ENCODE assay signal across 9 mouse cellular contexts in genomic region chr2:106696372-106696771, GRCm38 (mm10). TPM values are rescaled to one million over a fixed set of nuclear protein-coding genes. Genes with fewer than 3 reads are reported as not detected.
DNase-seq lines count a peak whose midpoint lies in the region; ATAC-seq and TF ChIP-seq lines count a peak whose summit lies in the region.
"Had no signal": no experiment of that assay in that cellular context is flagged by ENCODE, and none has a peak within 500 bp of the region (broad histone marks: within the 10 kb centered on the region; RNA-seq: fewer than 3 reads in every experiment).

No protein-coding gene starts in this region.

- peak overlapping the region; percentile 6; the same call in 1 of the 2 replicates for H3K4me3 ChIP-seq in hindbrain, embryonic 12.5 days
- no peak overlapping the region for H3K4me3 ChIP-seq in hindbrain, embryonic 10.5 days
- H3K4me3 ChIP-seq in embryonic facial prominence, embryonic 12.5 days = peak overlapping the region; percentile 84; the same call in 1 of the 2 replicates
- peak overlapping the region; percentile 92 for H3K4me3 ChIP-seq in forebrain, embryonic 15.5 days
- peak overlapping the region; percentile 79 for H3K4me3 ChIP-seq in midbrain, embryonic 13.5 days (replicated peaks)
- H3K4me3 ChIP-seq in kidney, adult 2 months (ENCODE audit: insufficient read depth, low read depth, low read length) = no peak overlapping the region

- TF ChIP-seq POLR2A in kidney, adult 2 months (IDR thresholded peaks at IDR 0.05; ENCODE audit: low read depth, low read length) = no peak

- no peaks in the 10 kb centered on the region for H3K9me3 ChIP-seq in hindbrain, embryonic 12.5 days (replicated peaks)
- no peaks in the 10 kb centered on the region for H3K9me3 ChIP-seq in hindbrain, embryonic 10.5 days
- no peaks in the 10 kb centered on the region for H3K9me3 ChIP-seq in embryonic facial prominence, embryonic 12.5 days
- H3K9me3 ChIP-seq in forebrain, embryonic 15.5 days = no peaks in the 10 kb centered on the region
- H3K9me3 ChIP-seq in midbrain, embryonic 13.5 days = no peaks in the 10 kb centered on the region

- no peak for DNase-seq in hindbrain, embryonic 10.5 days (ENCODE audit: low spot score)
- no peak for DNase-seq in kidney, adult 2 months
- DNase-seq in kidney, postnatal 25 days = no peak
- no peak for DNase-seq in cerebellum, adult 8-10 months

- peak overlapping the region; percentile 95; the same call in 1 of the 2 replicates for H3K4me2 ChIP-seq in hindbrain, embryonic 12.5 days (replicated peaks)
- peak overlapping the region; percentile 93 for H3K4me2 ChIP-seq in embryonic facial prominence, embryonic 12.5 days (replicated peaks)
- H3K4me2 ChIP-seq in forebrain, embryonic 15.5 days (replicated peaks) = peak overlapping the region; percentile 87
- peak overlapping the region; percentile 94 for H3K4me2 ChIP-seq in midbrain, embryonic 13.5 days (replicated peaks)

- peaks cover 10% of the 10 kb centered on the region; the same call in 1 of the 2 replicates for H3K36me3 ChIP-seq in hindbrain, embryonic 12.5 days
- no peaks in the 10 kb centered on the region; the same call in 1 of the 2 replicates for H3K36me3 ChIP-seq in hindbrain, embryonic 10.5 days
- peaks cover 4% of the 10 kb centered on the region; the same call in 1 of the 2 replicates for H3K36me3 ChIP-seq in embryonic facial prominence, embryonic 12.5 days
- H3K36me3 ChIP-seq in forebrain, embryonic 15.5 days = no peaks in the 10 kb centered on the region
- peaks cover 21% of the 10 kb centered on the region for H3K36me3 ChIP-seq in midbrain, embryonic 13.5 days
- H3K36me3 ChIP-seq in kidney, adult 2 months (ENCODE audit: control insufficient read depth, insufficient read depth, low read length) = no peaks in the 10 kb centered on the region

- H3K4me1 ChIP-seq in hindbrain, embryonic 12.5 days = peaks cover 22% of the 10 kb centered on the region
- H3K4me1 ChIP-seq in hindbrain, embryonic 10.5 days (replicated peaks) = peaks cover 43% of the 10 kb centered on the region
- H3K4me1 ChIP-seq in embryonic facial prominence, embryonic 12.5 days = peaks cover 14% of the 10 kb centered on the region
- H3K4me1 ChIP-seq in forebrain, embryonic 15.5 days = peaks cover 63% of the 10 kb centered on the region
- peaks cover 62% of the 10 kb centered on the region for H3K4me1 ChIP-seq in midbrain, embryonic 13.5 days (replicated peaks)
- H3K4me1 ChIP-seq in kidney, adult 2 months (ENCODE audit: control insufficient read depth, insufficient read depth, low read length) = no peaks in the 10 kb centered on the region; the same call in 1 of the 2 replicates

- 86% methylated on average over 8 of the region's 8 CpGs for WGBS in hindbrain, embryonic 12.5 days
- 79% methylated on average over 8 of the region's 8 CpGs for WGBS in hindbrain, embryonic 10.5 days
- WGBS in embryonic facial prominence, embryonic 12.5 days = 69% methylated on average over 8 of the region's 8 CpGs
- WGBS in forebrain, embryonic 15.5 days = 40% methylated on average over 8 of the region's 8 CpGs
- 64% methylated on average over 8 of the region's 8 CpGs for WGBS in midbrain, embryonic 13.5 days
- 94% methylated on average over 8 of the region's 8 CpGs for WGBS in kidney, adult 2 months

- H3K27ac ChIP-seq in hindbrain, embryonic 12.5 days = no peak overlapping the region
- H3K27ac ChIP-seq in hindbrain, embryonic 10.5 days = no peak overlapping the region
- no peak overlapping the region for H3K27ac ChIP-seq in embryonic facial prominence, embryonic 12.5 days
- peak overlapping the region; percentile 100 for H3K27ac ChIP-seq in forebrain, embryonic 15.5 days (replicated peaks)
- H3K27ac ChIP-seq in midbrain, embryonic 13.5 days = peak overlapping the region; percentile 21; the same call in 1 of the 2 replicates
- H3K27ac ChIP-seq in kidney, adult 2 months (ENCODE audit: insufficient read depth, low read depth, low read length) = no peak overlapping the region

- no peak for ATAC-seq in hindbrain, embryonic 12.5 days (ENCODE audit: low FRiP score)
- no peak for ATAC-seq in embryonic facial prominence, embryonic 12.5 days (ENCODE audit: insufficient number of reproducible peaks, insufficient read depth, low FRiP score, low TSS enrichment)
- no peak for ATAC-seq in forebrain, embryonic 15.5 days (replicated peaks)
- no peak for ATAC-seq in midbrain, embryonic 13.5 days

- TF ChIP-seq CTCF in kidney, adult 2 months (conservative IDR thresholded peaks at IDR 0.05; ENCODE audit: insufficient read depth, insufficient read length, low read depth, low read length) = no peak

- H3K9ac ChIP-seq in hindbrain, embryonic 12.5 days = no peak overlapping the region
- H3K9ac ChIP-seq in embryonic facial prominence, embryonic 12.5 days = no peak overlapping the region
- peak overlapping the region; percentile 100 for H3K9ac ChIP-seq in forebrain, embryonic 15.5 days (replicated peaks)
- peak overlapping the region; percentile 96 for H3K9ac ChIP-seq in midbrain, embryonic 13.5 days (replicated peaks)

- H3K27me3 ChIP-seq in hindbrain, embryonic 12.5 days = peaks cover 5% of the 10 kb centered on the region; the same call in 1 of the 2 replicates
- peaks cover 47% of the 10 kb centered on the region for H3K27me3 ChIP-seq in hindbrain, embryonic 10.5 days (ENCODE audit: insufficient read depth, poor library complexity, severe bottlenecking)
- no peaks in the 10 kb centered on the region for H3K27me3 ChIP-seq in embryonic facial prominence, embryonic 12.5 days
- H3K27me3 ChIP-seq in forebrain, embryonic 15.5 days = no peaks in the 10 kb centered on the region
- no peaks in the 10 kb centered on the region for H3K27me3 ChIP-seq in midbrain, embryonic 13.5 days
- H3K27me3 ChIP-seq in kidney, adult 2 months (replicated peaks; ENCODE audit: control insufficient read depth, insufficient read depth, low read length) = peaks cover 5% of the 10 kb centered on the region
- H3K27me3 ChIP-seq: CH12.LX had no signal

RNA-seq across cellular contexts. Expression of gene Mpped2, which starts 3.3 kb away (rescaled TPM):
- 84.2 and 98.3 TPM in 2 replicates for polyA plus RNA-seq in hindbrain, embryonic 12.5 days (2016; fragmentation: Nextera tagmentation; extraction: Ambion mirVana)
- polyA plus RNA-seq in hindbrain, embryonic 10.5 days (2016; fragmentation: Nextera tagmentation; extraction: Ambion mirVana) = 30.4 and 35.2 TPM in 2 replicates
- 136 and 142 TPM in 2 replicates for polyA plus RNA-seq in embryonic facial prominence, embryonic 12.5 days (2016; fragmentation: Nextera tagmentation; extraction: Ambion mirVana)
- 212 and 221 TPM in 2 replicates for polyA plus RNA-seq in forebrain, embryonic 15.5 days (2015; fragmentation: Nextera tagmentation; extraction: Ambion mirVana)
- polyA plus RNA-seq in midbrain, embryonic 13.5 days (2015; fragmentation: Nextera tagmentation; extraction: Ambion mirVana) = 126 and 157 TPM in 2 replicates
- polyA plus RNA-seq in kidney, adult 2 months (2012; rRNA removed) = 3.4 and 4.1 TPM in 2 replicates

Comparison
In these comparisons a context has a peak if more than half of its experiments do, and no peak if none do; other contexts are left out.
1. H3K4me3 ChIP-seq: peak in hindbrain, embryonic 12.5 days (single experiment), embryonic facial prominence, embryonic 12.5 days (single experiment), forebrain, embryonic 15.5 days (single experiment) and midbrain, embryonic 13.5 days (single experiment); none in hindbrain, embryonic 10.5 days (single experiment) and kidney, adult 2 months (single experiment).
2. H3K27ac ChIP-seq: peak in forebrain, embryonic 15.5 days (single experiment) and midbrain, embryonic 13.5 days (single experiment); none in hindbrain, embryonic 12.5 days (single experiment), hindbrain, embryonic 10.5 days (single experiment), embryonic facial prominence, embryonic 12.5 days (single experiment) and kidney, adult 2 months (single experiment).
3. H3K9ac ChIP-seq: peak in forebrain, embryonic 15.5 days (single experiment) and midbrain, embryonic 13.5 days (single experiment); none in hindbrain, embryonic 12.5 days (single experiment) and embryonic facial prominence, embryonic 12.5 days (single experiment).
4. Peak in every context shown above with its lines, with median percentiles within 50 percentile points of each other: H3K4me2 ChIP-seq.